Mouse (Mus musculus) G1E-ER4 (cell line): Measurements from ENCODE around the gene Myo18b. TPM values are rescaled to one million over a fixed set of nuclear protein-coding genes. Genes with fewer than 3 reads are reported as not detected.

Experiments
- GATA1 ChIP-seq: IDR thresholded peaks from one replicate; pipeline ENCODE4 v1.8.0; 2012; ENCODE audit warnings: low read length, inconsistent platforms
- polyA plus RNA-seq: library from polyadenylated mRNA; stranded (reverse); fragments of >175 nt; gene quantifications from 2 replicates; pipeline ENCODE4 v1.2.3, GENCODE M21; 2012

Myo18b gene
- polyA plus RNA-seq, 1 experiment = not detected

DNA sequence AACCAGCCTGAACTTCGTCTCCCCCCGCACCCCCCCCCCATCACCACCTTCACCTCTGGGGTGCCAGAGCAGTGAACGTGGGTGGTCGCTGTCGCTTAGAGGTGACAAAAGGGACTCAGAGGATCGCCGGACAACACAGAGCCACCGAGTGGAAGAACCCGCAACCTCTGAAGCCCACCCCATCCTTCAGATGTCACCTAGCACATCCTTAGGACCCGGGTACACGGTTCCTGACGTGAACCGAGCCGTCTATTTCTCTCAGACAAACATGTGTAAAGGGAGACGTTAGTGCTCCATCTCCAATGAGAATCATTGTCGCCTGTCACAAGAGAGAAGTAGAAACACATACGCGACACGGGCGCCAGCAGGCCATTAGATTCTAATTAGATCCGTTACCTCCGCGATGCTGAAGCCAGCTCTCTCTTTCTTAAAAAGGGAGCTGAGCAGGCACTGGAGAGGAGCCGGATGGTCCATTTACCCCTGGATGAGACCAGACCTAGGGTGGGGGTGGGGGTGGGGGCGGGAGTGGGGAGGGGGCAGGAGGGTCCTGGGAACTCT, 48.1 kb downstream of the Myo18b start:
- no peak for TF ChIP-seq GATA1

GRCm38 (mm10) chr5:112846146-112846545, 50.0 kb downstream of the Myo18b start:
- TF ChIP-seq GATA1 = no peak

DNA sequence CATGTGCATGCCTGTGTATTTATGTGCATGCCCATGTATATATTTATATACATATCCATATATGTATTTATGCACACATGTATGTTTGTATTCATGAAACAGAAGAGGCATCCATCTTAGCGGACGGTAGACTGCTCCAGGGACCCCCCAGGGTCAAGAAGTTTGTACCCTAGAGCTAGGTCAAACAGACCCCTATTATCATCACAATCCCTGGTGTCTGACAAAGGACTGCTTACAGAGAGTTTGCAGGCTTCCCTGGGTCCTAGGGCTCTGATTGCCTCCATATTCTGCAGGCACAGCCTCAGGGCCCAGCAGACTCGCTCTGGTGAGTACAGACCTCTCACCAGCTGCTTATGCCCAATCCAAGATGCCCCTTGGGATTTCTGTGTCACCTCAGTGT, 51.7 kb downstream of the Myo18b start:
- TF ChIP-seq GATA1 = no peak

DNA sequence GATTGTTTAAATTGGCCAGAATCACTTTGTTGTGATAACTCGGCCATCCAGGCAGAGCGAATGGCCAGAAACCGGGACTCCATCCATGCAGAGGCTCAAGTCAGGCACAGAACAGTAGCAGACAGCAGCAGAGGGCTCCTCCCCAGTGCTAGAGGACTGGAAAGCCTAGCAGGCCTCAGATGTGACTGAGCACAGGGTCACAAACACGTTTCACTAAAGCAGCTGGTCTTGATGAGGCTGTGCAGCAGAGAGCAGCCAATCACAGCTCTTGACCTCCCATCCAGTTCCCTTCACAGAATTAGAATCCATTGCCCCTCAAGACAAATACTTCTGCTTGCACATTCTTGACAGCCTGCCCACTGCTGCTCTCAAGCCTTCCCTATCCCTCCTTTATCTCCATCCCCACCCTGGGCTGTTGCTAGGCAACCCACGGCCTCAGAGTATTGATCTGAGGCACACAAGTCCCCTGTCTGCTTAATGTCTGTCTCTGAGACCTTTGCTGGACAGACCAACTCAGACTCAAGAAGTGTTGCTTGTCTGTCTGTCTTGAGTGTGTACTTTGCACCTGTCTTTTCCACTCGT, 52.4 kb downstream of the Myo18b start:
- no peak for TF ChIP-seq GATA1

- TF ChIP-seq GATA1 = no peak
Measured at GRCm38 (mm10) chr5:112842696-112843095, 53.5 kb downstream of the Myo18b start.

DNA sequence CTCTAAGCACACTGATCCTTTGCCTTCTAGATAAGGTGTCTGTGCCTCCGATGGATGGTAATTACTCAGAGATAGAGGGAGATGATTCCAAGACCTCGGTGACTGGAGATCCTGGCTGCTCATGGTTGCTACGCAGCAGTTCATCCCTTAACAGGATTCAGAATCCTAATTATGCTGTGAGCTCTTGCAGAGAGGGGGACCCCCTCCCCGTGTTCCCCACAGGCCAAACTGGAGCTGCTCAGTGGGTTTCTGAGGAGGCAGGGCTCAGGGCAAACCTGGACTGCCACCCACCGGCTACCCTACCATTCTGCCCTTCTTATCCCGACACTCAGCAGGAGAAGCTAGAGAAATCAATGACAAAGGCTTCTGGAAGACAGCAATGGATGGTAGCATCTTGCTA, 54.3 kb downstream of the Myo18b start:
- TF ChIP-seq GATA1 = no peak

DNA sequence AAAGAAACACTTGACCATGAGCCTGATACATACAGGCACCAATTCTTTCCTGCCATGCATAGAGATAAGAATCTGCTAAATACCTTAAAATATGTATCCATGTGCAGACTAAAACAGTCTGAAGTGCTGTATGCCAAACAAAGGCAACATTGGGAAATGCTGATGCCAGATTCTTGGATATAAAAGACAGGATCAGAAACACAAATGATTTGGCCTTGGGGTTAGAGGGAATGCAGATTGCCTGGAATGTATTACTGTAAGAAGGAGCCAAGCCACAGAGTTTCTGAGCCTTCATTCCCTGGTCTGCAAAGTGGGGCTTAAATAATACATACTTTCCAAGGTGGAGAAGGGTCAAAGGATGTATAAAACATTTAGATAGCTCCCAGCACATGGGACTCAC, 61.3 kb downstream of the Myo18b start:
- no peak for TF ChIP-seq GATA1

GRCm38 (mm10) chr5:112833866-112834265, 62.3 kb downstream of the Myo18b start:
- TF ChIP-seq GATA1 = no peak

- no peak for TF ChIP-seq GATA1
Measured at GRCm38 (mm10) chr5:112825091-112825794, 70.9 kb downstream of the Myo18b start.

DNA sequence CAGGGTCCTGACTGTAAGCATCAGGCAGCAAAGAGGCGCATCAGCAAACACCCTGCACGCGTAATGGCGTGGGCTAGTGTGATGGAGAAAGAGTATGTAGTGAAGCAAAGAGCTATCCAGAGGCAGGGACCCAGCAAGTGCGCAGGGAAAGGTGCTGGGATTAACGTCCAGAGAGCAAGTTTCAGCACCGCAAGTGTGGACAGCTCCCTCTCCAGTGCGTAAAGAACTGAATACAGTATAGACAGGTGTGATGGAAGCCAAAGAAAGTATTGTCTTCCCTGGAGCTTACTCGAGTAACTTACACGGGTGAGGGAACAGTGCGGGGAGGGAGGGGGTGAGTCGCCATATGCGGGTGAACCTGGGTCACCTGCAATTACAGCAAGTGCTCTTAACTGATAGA, 71.8 kb downstream of the Myo18b start:
- TF ChIP-seq GATA1 = no peak

- TF ChIP-seq GATA1 = no peak
Measured at GRCm38 (mm10) chr5:112822426-112822825, 73.7 kb downstream of the Myo18b start.

DNA sequence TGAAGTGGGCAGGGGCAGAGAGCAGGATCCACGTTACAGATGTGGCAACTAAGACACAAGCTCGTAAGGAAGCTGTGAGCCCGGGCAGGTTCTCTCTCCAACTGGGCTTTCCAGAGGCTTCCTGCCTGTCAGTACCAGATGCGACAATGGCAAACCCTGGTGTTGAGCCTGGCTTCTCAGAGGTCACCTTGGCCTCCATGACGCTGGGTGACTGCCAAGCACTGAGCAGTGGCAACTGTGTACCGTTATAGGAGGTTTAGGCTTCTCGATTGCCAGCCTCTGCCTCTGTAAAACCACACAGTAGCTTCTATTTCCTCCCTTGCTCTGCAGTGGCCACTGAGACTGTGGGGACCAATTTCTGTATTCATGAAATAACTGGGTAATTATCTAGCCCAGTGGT, 81.1 kb downstream of the Myo18b start:
- TF ChIP-seq GATA1 = no peak

GRCm38 (mm10) chr5:112807629-112808028, 88.5 kb downstream of the Myo18b start:
- no peak for TF ChIP-seq GATA1

DNA sequence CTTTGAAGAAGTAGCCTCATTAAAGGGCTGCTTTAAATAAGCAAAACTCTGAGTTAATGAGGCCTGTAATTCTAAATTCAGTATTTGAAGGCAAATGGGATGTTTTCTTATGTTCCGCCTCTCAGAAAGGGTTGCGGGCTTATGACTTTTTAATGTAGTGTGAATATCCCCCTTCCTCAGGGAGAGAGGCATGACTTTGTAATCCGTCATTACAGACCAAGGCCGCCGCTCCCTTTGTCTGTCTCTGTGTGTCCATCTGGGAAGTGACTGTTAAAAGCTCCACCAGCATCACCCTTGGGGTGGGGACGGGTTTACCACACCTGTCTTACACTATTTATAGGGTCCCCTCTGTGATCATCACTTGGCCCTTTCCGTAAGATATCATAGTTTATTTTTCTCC, 100.1 kb downstream of the Myo18b start:
- no peak for TF ChIP-seq GATA1

GRCm38 (mm10) chr5:112791792-112792780, 104.1 kb downstream of the Myo18b start:
- TF ChIP-seq GATA1 = no peak
